Mouse (Mus musculus) left cerebral cortex, postnatal 14 days (tissue): ENCODE measurements around the gene Med13l. TPM values are rescaled to one million over a fixed set of nuclear protein-coding genes. Genes with fewer than 3 reads are reported as not detected.

Experiments
- DNase-seq, 2 experiments: peaks; one replicate each; pipeline ENCODE4 v3.0.0; 2021 to 2022; ENCODE audit warnings: low spot score in 2 of 2, mixed read lengths in 1 of 2
- intact Hi-C: fragments of 180-260 bp; cut with DNase I; formaldehyde crosslinking; loops from one replicate; pipeline ENCODE4 v1.15.1; 2025
- total RNA-seq, 2 experiments: library from RNA; stranded (reverse); gene quantifications; 2 replicates each; pipeline ENCODE4 v1.2.3; 2021

Gene Med13l
- total RNA-seq, 2 experiments from 2014 or later, result 78.0 to 88.1 TPM

- intact Hi-C loops, result no loop called here
- no peak for DNase-seq
Measured at GRCm38 (mm10) chr5:118618963-118619610, 58.6 kb downstream of the Med13l start.

- no peak for DNase-seq
- intact Hi-C loops, result no loop called here
Measured at GRCm38 (mm10) chr5:118619801-118620200, 59.3 kb downstream of the Med13l start.

- no peak for DNase-seq
- intact Hi-C loops, result no loop called here
Measured at GRCm38 (mm10) chr5:118620330-118620910, 59.9 kb downstream of the Med13l start.

- DNase-seq, result no peak
- intact Hi-C loops, result no loop called here
Measured at GRCm38 (mm10) chr5:118621877-118622276, 61.4 kb downstream of the Med13l start.

- no peak for DNase-seq
- intact Hi-C loops, result no loop called here
Measured at GRCm38 (mm10) chr5:118622346-118622745, 61.9 kb downstream of the Med13l start.

- no peak for DNase-seq
- intact Hi-C loops, result no loop called here
Measured at GRCm38 (mm10) chr5:118623797-118624196, 63.3 kb downstream of the Med13l start.

GRCm38 (mm10) chr5:118627630-118628029 lies 67.2 kb downstream of the Med13l start:
- DNase-seq, result no peak
- intact Hi-C loops, result no loop called here

- no peak for DNase-seq
- intact Hi-C loops, result no loop called here
Measured at GRCm38 (mm10) chr5:118628211-118628610, 67.7 kb downstream of the Med13l start.

GRCm38 (mm10) chr5:118632346-118632745 lies 71.9 kb downstream of the Med13l start:
- DNase-seq, result no peak
- intact Hi-C loops, result no loop called here

- intact Hi-C loops, result no loop called here
- DNase-seq, result no peak
Measured at GRCm38 (mm10) chr5:118633106-118633505, 72.6 kb downstream of the Med13l start.

GRCm38 (mm10) chr5:118635476-118636187 lies 75.2 kb downstream of the Med13l start:
- DNase-seq, result no peak
- intact Hi-C loops, result no loop called here

GRCm38 (mm10) chr5:118636399-118637369 lies 76.2 kb downstream of the Med13l start:
- intact Hi-C loops, result no loop called here

GRCm38 (mm10) chr5:118637931-118638330 lies 77.5 kb downstream of the Med13l start:
- intact Hi-C loops, result no loop called here
- no peak for DNase-seq

More at GRCm38 (mm10) chr5:118636399-118637369, 76.2 kb downstream of the Med13l start:
- no peak for DNase-seq

GRCm38 (mm10) chr5:118638534-118639109 lies 78.1 kb downstream of the Med13l start:
- no peak for DNase-seq
- intact Hi-C loops, result no loop called here

- intact Hi-C loops, result no loop called here
- DNase-seq, result peak; percentile 52 to 58
Measured at GRCm38 (mm10) chr5:118639117-118639707, 78.7 kb downstream of the Med13l start.

GRCm38 (mm10) chr5:118644041-118644440 lies 83.6 kb downstream of the Med13l start:
- no peak for DNase-seq
- intact Hi-C loops, result no loop called here

- intact Hi-C loops, result no loop called here
- DNase-seq, result no peak
Measured at GRCm38 (mm10) chr5:118644511-118644910, 84.0 kb downstream of the Med13l start.

- intact Hi-C loops, result no loop called here
- no peak for DNase-seq
Measured at GRCm38 (mm10) chr5:118645196-118645805, 84.8 kb downstream of the Med13l start.
